Mouse (Mus musculus) thymus, postnatal 14 days (tissue): ENCODE measurements around the gene Fgfr2.

ENCODE experiments used
- DNase-seq: peaks from one replicate; pipeline ENCODE4 v3.0.0; 2021

Gene Fgfr2

GRCm38 (mm10) chr7:132736099-132736862 is 386.9 kb downstream of the Fgfr2 start:
- DNase-seq, result peak; percentile 21

- peak; percentile 95 for DNase-seq
Measured at GRCm38 (mm10) chr7:132735145-132735544, 388.0 kb downstream of the Fgfr2 start.

- DNase-seq, result no peak
Measured at GRCm38 (mm10) chr7:132734222-132734621, 388.9 kb downstream of the Fgfr2 start.

- DNase-seq, result no peak
Measured at GRCm38 (mm10) chr7:132733521-132733920, 389.6 kb downstream of the Fgfr2 start.

GRCm38 (mm10) chr7:132732136-132732789 is 390.9 kb downstream of the Fgfr2 start:
- DNase-seq, result no peak

- no peak for DNase-seq
Measured at GRCm38 (mm10) chr7:132731558-132731957, 391.6 kb downstream of the Fgfr2 start.

- DNase-seq, result no peak
Measured at GRCm38 (mm10) chr7:132730510-132730909, 392.6 kb downstream of the Fgfr2 start.

GRCm38 (mm10) chr7:132729093-132729831 is 393.9 kb downstream of the Fgfr2 start:
- DNase-seq, result no peak

GRCm38 (mm10) chr7:132726106-132726861 is 396.9 kb downstream of the Fgfr2 start:
- no peak for DNase-seq

- DNase-seq, result no peak
Measured at GRCm38 (mm10) chr7:132724501-132725062, 398.6 kb downstream of the Fgfr2 start.

GRCm38 (mm10) chr7:132723906-132724305 is 399.2 kb downstream of the Fgfr2 start:
- no peak for DNase-seq

- no peak for DNase-seq
Measured at GRCm38 (mm10) chr7:132722401-132723370, 400.5 kb downstream of the Fgfr2 start.

GRCm38 (mm10) chr7:132720562-132720961 is 402.6 kb downstream of the Fgfr2 start:
- peak; percentile 43 for DNase-seq

- DNase-seq, result no peak
Measured at GRCm38 (mm10) chr7:132719570-132719969, 403.6 kb downstream of the Fgfr2 start.

GRCm38 (mm10) chr7:132715259-132715658 is 407.9 kb downstream of the Fgfr2 start:
- DNase-seq, result no peak

- no peak for DNase-seq
Measured at GRCm38 (mm10) chr7:132714236-132714923, 408.8 kb downstream of the Fgfr2 start.

GRCm38 (mm10) chr7:132713483-132714126 is 409.5 kb downstream of the Fgfr2 start:
- no peak for DNase-seq

GRCm38 (mm10) chr7:132712956-132713355 is 410.2 kb downstream of the Fgfr2 start:
- DNase-seq, result no peak

- DNase-seq, result no peak
Measured at GRCm38 (mm10) chr7:132712044-132712708, 411.0 kb downstream of the Fgfr2 start.

GRCm38 (mm10) chr7:132711579-132711978 is 411.6 kb downstream of the Fgfr2 start:
- no peak for DNase-seq
